Mouse (Mus musculus): ENCODE results near the gene Kmt5a. TPM values are rescaled to one million over a fixed set of nuclear protein-coding genes. Genes with fewer than 3 reads are reported as not detected.
"Not testable (repeated sequence)": the region's sequence is repeated elsewhere in the genome, so short reads cannot be mapped to it uniquely, and the experiment has no call there.

Gene Kmt5a
- total RNA-seq, 2 experiments from 2014 or later, result 178 to 229 TPM

DNA sequence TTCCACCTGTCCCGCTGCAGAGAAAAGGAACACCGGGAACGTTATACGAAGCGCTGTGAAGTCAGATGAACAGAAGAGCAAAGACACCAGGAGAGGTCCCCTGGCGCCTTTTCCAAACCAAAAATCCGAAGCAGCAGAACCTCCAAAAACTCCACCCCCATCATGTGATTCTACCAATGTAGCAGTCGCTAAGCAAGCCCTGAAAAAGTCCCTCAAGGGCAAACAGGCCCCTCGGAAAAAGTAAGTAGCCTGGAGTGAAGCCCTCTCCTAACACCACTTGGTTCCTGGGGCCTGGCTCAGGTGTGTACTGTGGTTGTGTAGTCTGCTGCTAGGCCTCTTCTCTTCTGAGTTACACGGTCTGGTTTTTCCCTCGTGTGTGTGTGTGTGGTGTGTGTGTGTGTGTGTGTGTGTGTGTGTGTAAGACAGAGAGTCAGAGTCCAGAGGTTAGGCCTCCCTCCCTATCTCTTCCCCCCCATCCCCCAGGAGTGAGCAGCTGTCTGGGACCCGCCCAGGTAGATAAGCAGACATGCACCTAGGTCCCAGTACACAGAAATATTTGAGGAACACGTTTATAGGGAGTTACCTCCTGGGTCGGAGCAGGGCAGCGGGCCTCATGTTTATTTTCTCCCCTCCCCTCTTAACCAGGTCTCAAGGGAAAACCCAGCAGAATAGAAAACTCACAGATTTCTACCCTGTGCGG is 11.1 kb downstream of the Kmt5a start:
- peak overlapping the region; percentile 92 for H3K4me3 ChIP-seq
- peak overlapping the region; percentile 50 for H3K27ac ChIP-seq
- DNase-seq, result no peak
- TF ChIP-seq CTCF (IDR thresholded peaks at IDR 0.05), result no peak
- intact Hi-C loops (cut with DNase I), result no loop called here

DNA sequence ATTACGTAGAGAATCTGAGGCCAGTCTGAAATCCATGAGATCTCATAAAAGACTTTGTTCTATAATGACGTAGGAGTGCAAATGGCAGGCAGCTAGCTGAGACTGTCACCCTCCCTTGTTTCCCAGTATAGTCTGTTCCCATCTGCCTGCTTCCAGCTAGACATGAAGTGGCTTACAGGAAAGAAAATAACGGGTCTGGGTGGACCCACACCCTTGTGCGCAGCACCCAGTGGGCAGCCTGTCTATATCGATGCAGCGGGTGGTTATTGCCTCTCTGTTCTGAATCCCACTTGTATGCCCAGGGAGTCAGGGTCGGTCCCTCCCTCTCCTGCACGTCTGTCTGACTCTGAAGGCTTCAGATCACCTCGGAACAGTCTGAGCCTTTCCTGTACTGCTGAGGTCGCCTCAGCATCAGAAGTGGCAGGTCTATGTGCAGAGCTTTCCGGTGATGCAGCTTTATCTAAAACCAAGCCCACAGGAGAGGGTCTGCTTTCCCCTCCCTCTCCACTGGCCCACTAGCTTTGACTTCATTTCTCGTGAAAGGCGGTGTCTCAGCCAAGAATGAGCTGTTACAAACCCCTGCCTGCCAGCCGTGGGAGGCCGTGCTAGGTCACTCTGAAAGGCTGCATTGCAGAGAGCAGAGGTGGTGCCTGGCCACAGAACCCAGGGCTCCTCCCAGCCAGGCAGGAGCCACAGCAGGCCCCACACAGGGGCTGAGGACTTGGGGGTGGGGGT is 12.9 kb downstream of the Kmt5a start:
- intact Hi-C loops (cut with DNase I), result no loop called here
- TF ChIP-seq CTCF (IDR thresholded peaks at IDR 0.05), result no peak
- DNase-seq, result no peak
- peak overlapping the region; percentile 71 for H3K27ac ChIP-seq
- H3K4me3 ChIP-seq, result peak overlapping the region; percentile 42

DNA sequence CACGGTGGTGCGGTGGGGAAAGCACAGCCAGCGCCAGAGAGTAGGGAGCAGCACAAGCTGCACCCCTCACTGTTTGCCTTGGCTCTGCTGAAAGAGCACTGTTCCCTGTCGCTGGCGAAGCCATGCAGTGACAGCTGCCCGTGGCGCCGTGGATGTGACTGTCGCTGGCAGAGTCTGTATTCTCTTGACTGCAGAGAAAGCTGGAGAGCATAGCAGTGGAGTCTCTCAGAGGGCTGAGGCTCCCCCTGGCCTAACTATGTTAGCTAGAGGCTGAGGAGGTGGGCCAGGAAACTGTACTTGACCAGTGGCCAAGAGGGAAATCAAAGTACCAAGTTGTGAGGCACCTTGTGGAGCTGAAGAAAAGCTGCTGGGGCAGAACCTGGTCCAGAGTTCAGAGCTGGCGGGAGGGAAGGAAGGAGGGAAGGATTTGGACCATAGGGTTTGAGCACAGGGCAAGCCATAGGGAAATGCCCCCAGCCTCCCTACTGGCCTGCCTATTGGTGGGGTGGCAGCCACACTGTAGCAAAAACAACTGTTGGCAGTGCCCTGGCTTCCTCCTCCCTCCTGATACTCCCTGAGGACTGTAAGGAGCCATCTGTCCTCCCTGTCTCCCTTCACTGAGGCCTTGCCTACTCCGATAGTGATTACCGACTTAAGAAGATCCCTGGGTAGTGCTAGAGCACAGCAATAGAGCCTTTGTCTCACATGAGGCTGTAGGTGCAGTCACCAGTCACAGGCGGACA is 13.8 kb downstream of the Kmt5a start:
- intact Hi-C loops (cut with DNase I), result no loop called here
- peak; percentile 42 for DNase-seq
- H3K27ac ChIP-seq, result peak overlapping the region; percentile 71
- peak overlapping the region; percentile 42 for H3K4me3 ChIP-seq
- no peak for TF ChIP-seq CTCF (IDR thresholded peaks at IDR 0.05)

DNA sequence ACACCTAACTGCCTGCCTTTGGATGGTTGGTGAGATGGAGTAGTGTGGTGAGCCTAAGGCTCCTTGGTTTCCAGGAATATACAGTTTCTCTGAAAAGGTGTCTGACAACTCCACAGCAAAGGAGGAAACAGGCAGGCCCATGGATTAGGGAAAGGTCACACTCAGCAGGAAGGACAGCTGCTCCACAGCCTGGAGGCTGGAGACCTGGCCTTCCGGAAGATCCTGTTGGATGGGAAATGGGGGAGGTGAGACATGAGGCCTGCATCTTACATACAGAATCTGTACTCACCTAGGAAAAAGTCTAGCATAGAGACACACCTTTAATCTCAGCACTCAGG is 14.3 kb downstream of the Kmt5a start:
- no peak for TF ChIP-seq CTCF (IDR thresholded peaks at IDR 0.05)

DNA sequence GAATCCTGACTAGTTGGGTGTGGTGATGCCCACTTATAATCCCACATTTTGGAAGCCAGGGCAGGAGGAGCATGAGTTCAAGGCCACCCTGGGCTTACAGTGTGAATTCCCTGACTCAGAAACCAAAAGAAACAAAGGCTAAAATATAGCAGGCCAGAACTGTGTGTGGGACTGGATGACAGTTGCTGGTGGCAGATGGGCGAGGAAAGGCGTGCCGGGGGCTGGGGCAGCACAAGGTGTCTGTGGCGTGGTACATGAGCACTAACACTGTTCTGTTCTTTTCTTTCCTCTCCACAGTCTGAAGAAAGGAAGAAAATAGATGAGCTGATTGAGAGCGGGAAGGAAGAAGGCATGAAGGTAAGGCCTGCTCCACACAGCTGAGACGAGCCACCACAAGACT is 17.0 kb downstream of the Kmt5a start:
- H3K27ac ChIP-seq, result no peak overlapping the region
- intact Hi-C loops (cut with DNase I), result no loop called here
- no peak for DNase-seq
- no peak for TF ChIP-seq CTCF (IDR thresholded peaks at IDR 0.05)
- no peak overlapping the region for H3K4me3 ChIP-seq

More for the DNA sequence above, 14.3 kb downstream of the Kmt5a start:
- H3K4me3 ChIP-seq, result peak overlapping the region; percentile 17
- DNase-seq, result no peak
- peak overlapping the region; percentile 71 for H3K27ac ChIP-seq
- intact Hi-C loops (cut with DNase I), result no loop called here

DNA sequence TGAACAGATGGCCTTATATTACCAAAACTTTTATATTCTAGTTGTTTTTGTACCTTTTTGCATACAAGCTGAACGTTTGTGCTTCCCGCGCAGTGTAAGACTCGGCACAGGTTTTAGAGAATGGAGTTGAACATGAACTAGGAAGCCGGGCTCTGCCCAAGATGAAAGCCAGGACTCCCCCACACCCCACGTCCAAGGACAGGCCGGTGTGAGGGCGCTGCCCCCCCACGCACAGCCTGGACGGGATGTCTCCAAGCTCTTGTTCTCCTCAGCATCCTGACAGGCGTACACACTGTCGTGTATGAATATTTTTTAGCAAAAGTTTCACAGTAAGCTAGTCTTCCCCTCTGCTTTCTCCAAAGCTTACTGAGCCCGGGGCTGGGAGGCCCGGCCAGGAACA is 21.2 kb downstream of the Kmt5a start:
- intact Hi-C loops (cut with DNase I); H3K27ac ChIP-seq; H3K4me3 ChIP-seq; DNase-seq: not testable (repeated sequence)

DNA sequence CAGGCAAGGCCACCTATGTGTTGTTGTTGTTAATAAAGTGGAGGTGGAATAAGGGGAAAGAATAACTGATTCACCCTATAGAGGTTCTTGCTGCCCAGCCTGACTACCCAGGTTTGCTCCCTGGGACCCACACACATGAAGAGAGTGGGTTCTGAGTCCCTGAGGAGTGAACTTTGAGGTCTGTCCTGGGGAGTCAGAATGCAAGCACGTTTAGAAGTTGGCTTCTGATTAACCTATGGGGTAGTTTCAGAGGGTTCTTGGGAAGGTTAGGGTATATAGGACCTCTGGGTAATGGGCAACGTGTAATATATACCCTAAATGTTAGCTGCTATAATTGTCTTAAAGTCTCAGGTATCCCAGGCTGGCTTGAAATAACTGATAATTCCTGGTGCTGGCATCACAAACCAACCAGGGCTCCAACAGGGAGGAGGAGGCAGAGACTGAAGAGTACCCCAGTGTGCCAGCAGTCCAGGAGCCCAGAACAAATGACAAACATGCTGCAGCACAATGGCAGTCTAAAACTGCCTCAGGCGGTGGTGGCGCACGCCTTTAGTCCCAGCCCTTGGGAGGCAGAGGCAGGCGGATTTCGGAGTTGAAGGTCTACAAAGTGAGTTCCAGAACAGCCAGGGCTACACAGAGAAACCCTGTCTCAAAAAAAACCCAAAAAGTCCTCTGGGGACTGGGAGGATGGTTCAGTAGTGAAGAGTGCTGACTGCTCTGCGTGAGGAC is 22.7 kb downstream of the Kmt5a start:
- intact Hi-C loops (cut with DNase I), result no loop called here
- no peak for DNase-seq
- TF ChIP-seq CTCF (IDR thresholded peaks at IDR 0.05), result no peak
- Histone ChIP-seq H3K4me3 (no peak overlapping the region), H3K27ac (no peak overlapping the region)

DNA sequence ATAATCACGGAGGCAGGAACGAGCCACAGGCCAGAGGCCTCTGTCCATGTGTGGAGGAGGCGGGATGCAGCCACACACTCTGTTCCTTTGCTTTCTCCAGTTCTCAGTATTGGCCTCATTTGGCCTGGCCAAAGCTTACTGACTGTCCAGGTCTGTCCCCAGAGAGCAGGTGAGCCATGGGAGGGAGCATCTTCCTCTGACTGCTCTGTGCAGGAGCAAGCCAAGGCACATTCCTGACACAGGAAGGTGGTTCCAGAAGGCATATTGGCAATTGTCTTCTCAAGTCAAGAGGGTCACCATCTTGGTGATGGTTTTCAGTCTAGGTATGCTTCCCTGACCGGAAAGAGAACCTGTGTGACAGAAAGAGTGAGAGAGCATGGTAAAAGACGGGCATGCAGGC is 23.7 kb downstream of the Kmt5a start:
- Histone ChIP-seq H3K27ac (no peak overlapping the region), H3K4me3 (no peak overlapping the region)
- intact Hi-C loops (cut with DNase I), result no loop called here
- no peak for TF ChIP-seq CTCF (IDR thresholded peaks at IDR 0.05)
- no peak for DNase-seq

DNA sequence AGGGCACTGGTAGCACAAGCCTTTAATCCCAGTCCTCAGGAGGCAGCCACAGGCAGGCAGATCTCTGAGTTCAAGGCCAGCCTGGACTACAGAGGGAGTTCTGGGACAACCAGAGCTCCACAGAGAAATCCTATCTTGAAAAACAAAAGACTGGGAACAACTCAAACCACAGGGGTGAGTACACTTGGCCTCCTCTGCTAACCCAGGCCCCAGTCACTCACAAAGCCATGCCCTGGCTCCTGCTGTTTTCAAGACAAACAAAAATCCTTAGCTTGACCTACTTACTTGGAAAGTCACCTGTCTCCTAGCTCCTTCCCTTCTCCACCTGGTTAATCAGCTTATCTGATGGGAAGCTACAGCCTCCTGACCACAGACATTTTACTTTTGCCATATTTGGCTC is 25.2 kb downstream of the Kmt5a start:
- Histone ChIP-seq H3K4me3 (no peak overlapping the region), H3K27ac (no peak overlapping the region)
- DNase-seq, result no peak
- intact Hi-C loops (cut with DNase I), result no loop called here
- TF ChIP-seq CTCF (IDR thresholded peaks at IDR 0.05), result no peak

DNA sequence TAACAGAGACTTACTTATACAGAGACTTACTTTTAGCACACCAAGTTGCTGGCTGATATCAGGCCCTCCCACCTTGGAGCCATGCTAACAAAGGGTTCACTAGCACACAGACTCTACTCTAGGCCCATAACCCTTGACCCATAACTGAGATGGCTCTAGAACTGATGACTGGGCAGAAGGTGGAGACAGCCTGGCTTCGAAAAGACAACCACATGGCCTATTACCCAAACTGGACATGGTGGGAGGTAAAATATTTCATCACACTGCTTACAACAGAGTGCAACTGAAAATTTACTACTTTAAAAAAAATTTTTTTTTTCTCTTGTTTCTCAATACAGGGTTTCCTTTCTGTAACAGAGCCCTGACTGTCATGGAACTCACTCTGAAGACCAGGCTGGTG is 28.0 kb downstream of the Kmt5a start:
- DNase-seq, result no peak
- no peak for TF ChIP-seq CTCF (IDR thresholded peaks at IDR 0.05)
- intact Hi-C loops (cut with DNase I), result no loop called here
- no peak overlapping the region for H3K4me3 ChIP-seq
- no peak overlapping the region for H3K27ac ChIP-seq

DNA sequence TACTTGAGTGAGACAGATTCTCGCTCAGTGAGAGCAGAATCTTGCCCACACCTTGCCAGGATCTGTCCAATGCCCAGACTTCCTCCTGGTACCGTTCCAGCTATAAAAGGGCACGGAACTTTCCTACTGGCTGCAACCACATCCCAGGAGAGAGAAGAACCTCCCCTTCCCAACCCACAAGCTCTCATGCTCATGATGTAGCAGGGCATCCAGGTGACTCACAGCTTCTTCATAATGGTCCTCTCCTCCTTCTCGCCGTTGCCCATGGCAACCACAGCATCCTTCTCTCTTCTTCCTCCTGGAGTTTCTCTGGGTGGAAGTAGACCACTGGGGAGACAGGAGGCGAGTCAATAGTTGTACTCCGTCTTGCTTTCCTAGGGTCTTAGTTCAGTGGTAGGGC is 28.6 kb downstream of the Kmt5a start:
- no peak overlapping the region for H3K4me3 ChIP-seq
- intact Hi-C loops (cut with DNase I), result no loop called here
- no peak for DNase-seq
- no peak for TF ChIP-seq CTCF (IDR thresholded peaks at IDR 0.05)
- H3K27ac ChIP-seq, result no peak overlapping the region

DNA sequence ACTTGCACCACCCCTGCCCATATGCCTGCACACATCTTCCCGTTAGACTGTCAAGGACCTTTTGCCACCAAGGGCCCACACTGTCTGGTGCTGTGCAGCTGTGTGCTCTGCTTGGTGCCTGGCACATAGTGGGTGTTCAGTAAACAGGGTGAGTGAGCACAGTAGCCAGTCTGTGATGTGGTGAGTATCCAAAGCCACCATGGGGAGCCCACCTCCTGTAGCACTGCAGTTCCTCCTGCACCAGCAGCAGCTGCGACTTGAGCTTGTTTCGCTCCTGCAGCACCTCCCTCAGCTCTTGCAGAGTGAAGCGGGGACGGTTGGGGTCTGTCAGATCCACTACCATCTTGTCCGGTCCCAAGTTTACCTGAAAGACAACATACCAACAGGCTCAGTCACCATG is 29.8 kb downstream of the Kmt5a start:
- TF ChIP-seq CTCF (IDR thresholded peaks at IDR 0.05), result no peak
- intact Hi-C loops (cut with DNase I), result no loop called here
- H3K27ac ChIP-seq, result no peak overlapping the region
- no peak overlapping the region for H3K4me3 ChIP-seq
- no peak for DNase-seq

Data from gastrocnemius, adult 2 months (tissue).